Mouse (Mus musculus) cerebellum, adult 2 months (tissue): Measurements from ENCODE around the gene Ankrd12. TPM values are rescaled to one million over a fixed set of nuclear protein-coding genes. Genes with fewer than 3 reads are reported as not detected.
A peak's percentile ranks its signal among the peaks of the same experiment; 100 is the strongest.

Experiments
- DNase-seq, 2 experiments: peaks; one replicate each; pipeline ENCODE4 v3.0.0; 2021
- H3K27ac ChIP-seq: fragments of 200-500 bp; 2 replicates; pipeline ENCODE4 v1.5.1; 2012; ENCODE audit warnings: low read length, control low read depth, inconsistent platforms; ENCODE audit not compliant: insufficient read depth
- H3K27me3 ChIP-seq: fragments of 200-500 bp; 2 replicates; pipeline ENCODE4 v1.6.1; 2012; ENCODE audit warnings: inconsistent platforms, mild to moderate bottlenecking, low read length, moderate library complexity; ENCODE audit not compliant: control insufficient read depth, insufficient read depth
- H3K4me1 ChIP-seq: fragments of 200-500 bp; 2 replicates; pipeline ENCODE4 v1.6.1; 2011; ENCODE audit warnings: low read length; ENCODE audit not compliant: control insufficient read depth, insufficient read depth
- H3K4me3 ChIP-seq: fragments of 200-500 bp; replicated peaks from 2 replicates; pipeline ENCODE3; 2011; ENCODE audit warnings: mild to moderate bottlenecking, low read depth, low read length, control low read depth; ENCODE audit not compliant: insufficient read depth
- CTCF ChIP-seq: fragments of 200-500 bp; IDR thresholded peaks from 2 replicates; pipeline ENCODE4 v1.5.1; 2011; ENCODE audit warnings: low read depth, mild to moderate bottlenecking, control low read depth, low read length, moderate library complexity, borderline replicate concordance; ENCODE audit not compliant: insufficient read depth
- POLR2A ChIP-seq: fragments of 200-500 bp; IDR thresholded peaks from 2 replicates; pipeline ENCODE4 v1.6.1; 2011; ENCODE audit warnings: low read length, control low read depth, borderline replicate concordance; ENCODE audit not compliant: insufficient read depth
- WGBS: fragments of 180-500 bp; shearing (Covaris S2); methylation state at CpG from one replicate; pipeline ENCODE4 v1.1.7; 2018; 5-methylcytosine and 5-hydroxymethylcytosine counted together
- polyA plus RNA-seq: library from polyadenylated mRNA; depleted of rRNA; stranded (reverse); fragments of >200 nt; gene quantifications from 2 replicates; pipeline ENCODE4 v1.2.3, GENCODE M21; 2012

Gene Ankrd12
- polyA plus RNA-seq, 1 experiment: 25.5 TPM

DNA sequence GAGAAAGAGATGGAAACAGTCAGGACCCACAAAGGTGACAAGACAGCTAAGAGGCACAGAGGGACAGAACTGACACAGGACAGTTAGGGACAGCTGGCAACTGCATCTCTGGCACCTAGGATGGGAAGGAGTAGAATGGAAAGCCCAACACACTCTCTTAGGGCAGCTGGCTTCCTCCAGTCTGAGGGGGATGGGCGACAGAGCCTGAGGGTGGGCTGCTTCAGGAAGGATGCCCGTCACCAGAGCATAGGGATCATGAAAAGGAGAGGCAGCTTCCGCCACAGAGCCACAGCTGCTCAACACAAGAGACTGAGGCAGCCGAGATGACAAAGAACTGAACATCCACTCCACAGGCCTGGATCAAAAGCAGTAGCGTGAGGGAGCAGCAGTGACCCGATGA is 145.4 kb downstream of the Ankrd12 start:
- Histone ChIP-seq H3K27me3 (no peaks in the 10 kb centered on the region), H3K27ac (peak overlapping the region; percentile 9; the same call in 1 of the 2 replicates), H3K4me3 (no peak overlapping the region), H3K4me1 (peaks cover 9% of the 10 kb centered on the region)
- DNase-seq: no peak
- TF ChIP-seq CTCF (no peak), POLR2A (no peak)
- 58% methylated on average over 6 of the region's 6 CpGs for WGBS

DNA sequence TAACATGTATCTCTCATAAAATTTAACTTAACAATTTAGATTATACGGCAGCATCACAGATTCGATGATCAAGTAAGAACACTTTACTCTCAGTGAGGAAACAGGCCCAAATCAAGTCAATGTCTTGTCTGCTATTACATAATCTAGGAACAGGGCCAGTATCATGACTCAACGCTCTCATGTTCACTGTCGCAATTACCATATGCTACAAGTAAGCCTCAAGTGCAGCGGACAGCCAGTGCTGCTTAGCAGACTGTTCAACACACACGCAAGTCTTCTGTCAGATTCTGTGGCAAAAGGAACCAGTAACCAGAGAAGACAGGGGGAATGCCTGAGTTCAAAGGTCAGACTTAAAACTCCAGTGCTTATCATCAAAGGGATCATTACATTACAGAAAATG is 145.9 kb downstream of the Ankrd12 start:
- peak overlapping the region; percentile 9; the same call in 1 of the 2 replicates for H3K27ac ChIP-seq
- H3K4me3 ChIP-seq: no peak overlapping the region
- 15% methylated on average over 6 of the region's 6 CpGs for WGBS
- peaks cover 9% of the 10 kb centered on the region for H3K4me1 ChIP-seq
- DNase-seq: peak; percentile 60 to 88
- TF ChIP-seq CTCF (no peak), POLR2A (peak; percentile 51; the same call in 1 of the 2 replicates)
- H3K27me3 ChIP-seq: no peaks in the 10 kb centered on the region

DNA sequence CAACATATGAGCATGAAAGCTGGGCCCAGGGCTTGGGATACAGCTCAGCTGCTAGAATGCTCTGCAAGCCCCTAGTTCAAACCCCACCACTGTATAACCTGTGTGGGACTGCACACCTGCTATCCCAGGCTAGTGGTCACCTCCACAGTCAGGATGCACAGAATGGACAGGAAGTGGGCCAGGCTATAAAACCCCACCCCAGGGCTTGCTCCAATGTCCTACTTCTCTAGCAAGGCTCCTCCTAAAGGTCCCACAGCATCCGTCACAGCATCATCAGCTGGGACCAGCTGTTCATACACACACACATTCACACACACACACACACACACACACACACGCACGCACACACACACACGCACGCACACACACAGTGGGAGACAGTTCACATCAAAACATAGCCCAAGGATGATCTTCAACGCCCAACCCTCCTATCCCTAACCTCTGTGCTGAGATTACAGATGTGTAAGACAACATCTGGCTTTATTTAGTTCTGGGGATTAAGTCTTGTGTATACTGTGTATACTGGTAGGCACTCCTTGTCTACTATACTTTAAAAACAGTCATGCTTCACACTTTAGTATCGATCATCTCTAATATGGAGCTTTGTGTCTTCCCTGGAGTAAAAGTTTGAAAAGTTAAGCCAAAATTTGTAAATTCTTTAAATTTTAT is 146.6 kb downstream of the Ankrd12 start:
- Histone ChIP-seq H3K4me1 (peaks cover 9% of the 10 kb centered on the region), H3K27ac (no peak overlapping the region), H3K27me3 (no peaks in the 10 kb centered on the region), H3K4me3 (no peak overlapping the region)
- DNase-seq: no peak
- TF ChIP-seq CTCF (no peak), POLR2A (no peak)
- 89% methylated on average over 7 of the region's 7 CpGs for WGBS

DNA sequence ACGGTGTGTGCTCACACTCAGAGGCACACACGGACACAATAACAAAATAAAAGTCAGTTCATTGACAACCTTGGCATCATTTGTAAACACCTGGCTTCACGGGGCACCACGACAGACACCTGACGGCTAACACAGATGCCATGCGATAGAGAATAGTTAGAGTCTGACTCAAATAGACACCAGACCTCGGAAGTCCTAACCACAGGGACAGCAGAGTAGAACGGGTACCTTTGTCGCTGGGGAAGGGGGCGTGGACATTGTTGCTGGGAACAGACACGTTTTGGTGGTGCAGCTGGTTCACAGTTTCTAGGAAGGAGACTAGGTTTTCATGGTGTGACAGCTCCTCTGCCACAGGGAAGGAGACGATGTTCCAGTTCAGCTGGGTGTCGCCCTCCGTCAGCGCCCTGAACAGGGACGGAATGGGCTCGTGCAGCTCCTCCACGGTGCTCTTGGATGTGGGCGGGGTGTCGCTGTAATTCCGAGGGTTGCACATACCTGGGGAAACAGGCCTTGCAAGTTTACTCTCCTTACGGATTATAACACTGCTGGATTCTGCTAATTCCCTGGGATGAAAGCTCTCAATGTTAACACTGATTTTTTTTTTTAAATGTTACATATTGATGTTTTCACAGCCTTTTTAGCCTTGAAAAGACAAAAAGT is 147.4 kb downstream of the Ankrd12 start:
- no peak for DNase-seq
- H3K4me1 ChIP-seq: peaks cover 9% of the 10 kb centered on the region
- no peak overlapping the region for H3K4me3 ChIP-seq
- no peaks in the 10 kb centered on the region for H3K27me3 ChIP-seq
- no peak for TF ChIP-seq POLR2A
- 86% methylated on average over 22 of the region's 22 CpGs for WGBS
- no peak overlapping the region for H3K27ac ChIP-seq

DNA sequence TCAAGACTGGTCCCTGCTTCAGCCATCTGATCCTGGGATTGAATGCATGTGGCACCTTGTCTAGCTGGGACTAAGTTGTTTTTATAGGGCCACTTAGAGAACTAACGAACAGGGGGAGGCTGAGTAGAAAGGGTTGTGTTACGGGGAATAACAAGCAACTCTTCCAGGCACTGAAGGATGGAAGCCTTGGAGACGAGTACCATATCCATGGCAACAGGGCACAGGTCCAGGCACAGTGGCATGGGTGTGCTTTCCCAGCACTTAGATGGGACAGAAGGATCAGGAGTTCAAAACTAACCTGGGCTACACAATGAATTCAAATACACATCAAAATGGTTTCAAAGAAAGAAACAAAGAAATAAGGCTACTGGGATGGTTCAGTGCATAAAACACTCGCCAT is 149.8 kb downstream of the Ankrd12 start:
- Histone ChIP-seq H3K4me1 (peaks cover 9% of the 10 kb centered on the region), H3K4me3 (no peak overlapping the region), H3K27me3 (no peaks in the 10 kb centered on the region), H3K27ac (no peak overlapping the region)
- WGBS: 48% methylated on average over 4 of the region's 4 CpGs
- no peak for TF ChIP-seq POLR2A
- no peak for TF ChIP-seq CTCF
- no peak for DNase-seq

DNA sequence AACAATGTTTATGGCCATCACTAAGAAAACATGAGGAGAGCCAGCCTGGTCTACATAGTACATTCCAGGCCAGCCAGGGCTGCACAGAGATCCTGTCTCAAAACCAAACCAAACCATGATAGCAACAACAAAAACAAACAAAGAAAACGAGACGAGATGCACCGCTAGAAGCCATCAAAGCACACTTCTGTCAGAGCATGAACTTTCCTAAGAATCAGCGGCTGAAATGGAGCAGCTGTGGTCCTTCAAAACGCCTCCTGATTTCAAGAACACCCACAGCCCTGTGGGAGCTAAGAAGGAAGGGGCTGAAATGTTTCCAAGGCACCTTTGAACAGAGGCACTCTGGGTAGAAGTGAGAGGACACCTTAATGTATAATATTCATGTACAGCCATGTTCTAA is 152.7 kb downstream of the Ankrd12 start:
- no peaks in the 10 kb centered on the region for H3K4me1 ChIP-seq
- 49% methylated on average over 5 of the region's 5 CpGs for WGBS
- no peak for DNase-seq

DNA sequence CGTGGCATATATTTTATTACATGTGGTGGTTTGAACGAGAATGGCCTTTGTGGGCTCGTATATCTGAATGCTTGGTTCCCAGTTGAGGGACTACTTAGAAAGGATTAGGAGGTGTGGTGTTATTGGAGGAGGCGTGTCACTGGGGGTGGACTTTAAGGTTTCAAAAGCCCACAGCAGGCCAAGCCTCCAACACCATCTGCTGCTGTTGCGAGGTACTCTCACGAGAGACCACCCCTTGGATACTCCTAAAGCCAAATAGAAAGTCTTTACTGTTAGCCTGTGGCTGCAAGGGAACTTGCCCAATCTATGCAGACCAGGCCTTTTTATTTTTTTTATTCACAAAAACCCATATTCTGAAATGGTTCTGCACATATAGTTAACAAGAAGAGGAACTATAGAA is 154.9 kb downstream of the Ankrd12 start:
- Histone ChIP-seq H3K27me3 (no peaks in the 10 kb centered on the region), H3K27ac (no peak overlapping the region), H3K4me1 (no peaks in the 10 kb centered on the region), H3K4me3 (no peak overlapping the region)
- DNase-seq: no peak
- 67% methylated on average over 6 of the region's 6 CpGs for WGBS
- TF ChIP-seq CTCF (no peak), POLR2A (no peak)

More for the DNA sequence above, 152.7 kb downstream of the Ankrd12 start:
- no peak overlapping the region for H3K4me3 ChIP-seq
- no peak for TF ChIP-seq CTCF
- TF ChIP-seq POLR2A: no peak
- no peaks in the 10 kb centered on the region for H3K27me3 ChIP-seq
- no peak overlapping the region for H3K27ac ChIP-seq

DNA sequence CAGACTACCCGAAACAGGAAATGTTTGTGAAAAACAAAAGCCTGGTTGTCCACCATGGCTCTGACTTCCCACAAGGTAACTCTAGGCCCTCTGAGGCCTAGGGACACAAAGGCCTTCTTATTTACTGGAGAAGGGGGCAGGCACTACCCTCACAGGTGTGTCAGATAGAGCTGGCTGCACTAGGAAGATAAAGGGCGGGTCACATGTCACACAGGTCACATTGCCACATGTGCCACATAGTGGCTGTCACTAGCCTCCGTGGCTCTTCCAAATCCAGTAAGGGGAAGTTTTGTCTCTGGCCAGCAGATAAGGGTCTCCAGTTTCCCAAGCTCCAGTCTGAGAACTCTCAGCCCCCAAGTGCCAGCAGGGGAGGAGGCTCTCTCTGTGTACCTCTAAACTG is 157.7 kb downstream of the Ankrd12 start:
- TF ChIP-seq CTCF (no peak), POLR2A (no peak)
- WGBS: 85% methylated on average over 3 of the region's 3 CpGs
- no peaks in the 10 kb centered on the region; the same call in 1 of the 2 replicates for H3K4me1 ChIP-seq
- no peak for DNase-seq
- H3K27ac ChIP-seq: no peak overlapping the region
- no peak overlapping the region for H3K4me3 ChIP-seq
- no peaks in the 10 kb centered on the region for H3K27me3 ChIP-seq
